Mouse (Mus musculus) regulatory T cell (primary cell): Measurements from ENCODE around the gene Cnnm2.
"Not testable (repeated sequence)": the region's sequence is repeated elsewhere in the genome, so short reads cannot be mapped to it uniquely, and the experiment has no call there.

ENCODE experiments used
- in situ Hi-C: fragments of 300-600 bp; cut with MboI, MseI; formaldehyde crosslinking; loops from one replicate; pipeline ENCODE4 v1.15.1; 2025; ENCODE audit warnings: high pct_unique_total_duplicates

The Cnnm2 gene

GRCm38 (mm10) chr19:46759909-46760308, 1.5 kb upstream of the Cnnm2 start:
- in situ Hi-C loops: loop anchor here (5.0 kb wide), 2 partner anchors 107 to 232 kb away; no protein-coding TSS in a partner anchor

DNA sequence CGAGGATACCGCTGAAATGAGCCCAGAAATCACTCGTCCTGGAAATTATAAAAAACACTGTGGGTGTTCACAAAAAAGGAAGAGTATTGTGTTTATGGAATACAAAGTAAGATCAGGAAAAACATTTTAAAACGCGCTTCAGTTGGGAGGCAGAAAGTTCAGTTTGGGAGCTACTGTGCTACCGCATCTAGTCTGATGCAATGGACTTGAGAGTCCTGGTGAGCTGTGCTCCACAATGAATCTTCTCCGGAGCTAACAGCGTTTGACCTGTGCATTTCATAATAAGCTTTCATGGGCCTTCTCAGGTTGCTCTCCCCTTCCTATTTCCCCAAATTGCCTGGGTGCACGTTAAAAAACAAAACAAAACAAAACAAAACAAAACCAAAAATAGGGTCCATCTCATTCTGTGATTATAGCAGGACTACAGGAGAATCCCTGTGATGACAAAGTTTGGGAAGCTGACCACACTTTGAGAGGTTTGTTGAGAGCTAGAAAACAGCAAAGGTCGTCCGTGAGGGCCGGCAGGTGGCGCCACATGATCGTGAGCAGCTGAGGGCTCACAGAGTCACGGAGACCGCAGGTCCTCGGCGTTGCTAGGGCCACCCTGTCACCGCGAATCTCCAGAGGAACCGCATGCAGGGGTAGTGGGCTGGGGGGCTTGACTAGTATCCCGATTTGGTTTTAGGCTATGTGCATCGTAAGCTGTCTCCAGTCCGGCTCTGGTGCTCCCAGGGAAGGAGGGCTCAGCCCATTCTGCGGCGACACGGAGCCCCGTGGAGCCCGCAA, 828 bp upstream of the Cnnm2 start:
- in situ Hi-C loops: loop anchor here (5.0 kb wide), 2 partner anchors 107 to 232 kb away; no protein-coding TSS in a partner anchor

DNA sequence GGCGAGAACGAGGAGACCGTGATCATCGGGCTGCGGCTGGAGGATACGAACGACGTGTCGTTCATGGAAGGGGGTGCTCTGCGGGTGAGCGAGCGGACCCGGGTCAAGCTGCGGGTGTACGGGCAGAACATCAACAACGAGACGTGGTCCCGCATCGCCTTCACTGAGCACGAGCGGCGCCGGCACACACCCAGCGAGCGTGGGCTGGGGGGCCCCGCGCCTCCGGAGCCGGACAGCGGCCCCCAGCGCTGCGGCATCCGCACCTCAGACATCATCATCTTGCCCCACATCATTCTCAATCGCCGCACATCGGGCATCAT, 535 bp downstream of the Cnnm2 start:
- in situ Hi-C loops: loop anchor here (5.0 kb wide), 2 partner anchors 105 to 230 kb away; no protein-coding TSS in a partner anchor

GRCm38 (mm10) chr19:46762291-46762991, 1.0 kb downstream of the Cnnm2 start:
- in situ Hi-C loops: loop anchor here (5.0 kb wide), 2 partner anchors 105 to 230 kb away; no protein-coding TSS in a partner anchor

GRCm38 (mm10) chr19:46762992-46763342, 1.6 kb downstream of the Cnnm2 start:
- in situ Hi-C loops: loop anchor here (5.0 kb wide), 2 partner anchors 104 to 229 kb away; no protein-coding TSS in a partner anchor

DNA sequence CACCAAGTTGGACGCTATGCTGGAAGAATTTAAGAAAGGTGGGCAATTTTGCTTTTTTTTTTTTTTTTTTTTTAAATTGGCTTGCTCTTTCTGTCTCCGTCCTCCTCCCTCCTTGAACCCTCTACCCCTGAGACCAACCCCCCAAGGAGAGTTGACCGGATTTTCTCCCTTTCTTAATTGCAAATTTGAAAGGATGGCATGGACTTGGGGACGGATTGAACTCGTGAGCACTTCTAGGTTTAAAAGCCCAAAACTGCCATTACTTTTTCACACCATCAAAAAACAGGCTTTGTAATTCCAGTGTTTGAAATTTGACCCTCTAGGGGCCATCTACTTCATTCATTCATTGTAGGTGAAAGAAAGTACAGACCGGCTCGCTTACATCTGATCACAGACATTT, 2.0 kb downstream of the Cnnm2 start:
- in situ Hi-C loops: loop anchor here (5.0 kb wide), 2 partner anchors 104 to 229 kb away; no protein-coding TSS in a partner anchor

DNA sequence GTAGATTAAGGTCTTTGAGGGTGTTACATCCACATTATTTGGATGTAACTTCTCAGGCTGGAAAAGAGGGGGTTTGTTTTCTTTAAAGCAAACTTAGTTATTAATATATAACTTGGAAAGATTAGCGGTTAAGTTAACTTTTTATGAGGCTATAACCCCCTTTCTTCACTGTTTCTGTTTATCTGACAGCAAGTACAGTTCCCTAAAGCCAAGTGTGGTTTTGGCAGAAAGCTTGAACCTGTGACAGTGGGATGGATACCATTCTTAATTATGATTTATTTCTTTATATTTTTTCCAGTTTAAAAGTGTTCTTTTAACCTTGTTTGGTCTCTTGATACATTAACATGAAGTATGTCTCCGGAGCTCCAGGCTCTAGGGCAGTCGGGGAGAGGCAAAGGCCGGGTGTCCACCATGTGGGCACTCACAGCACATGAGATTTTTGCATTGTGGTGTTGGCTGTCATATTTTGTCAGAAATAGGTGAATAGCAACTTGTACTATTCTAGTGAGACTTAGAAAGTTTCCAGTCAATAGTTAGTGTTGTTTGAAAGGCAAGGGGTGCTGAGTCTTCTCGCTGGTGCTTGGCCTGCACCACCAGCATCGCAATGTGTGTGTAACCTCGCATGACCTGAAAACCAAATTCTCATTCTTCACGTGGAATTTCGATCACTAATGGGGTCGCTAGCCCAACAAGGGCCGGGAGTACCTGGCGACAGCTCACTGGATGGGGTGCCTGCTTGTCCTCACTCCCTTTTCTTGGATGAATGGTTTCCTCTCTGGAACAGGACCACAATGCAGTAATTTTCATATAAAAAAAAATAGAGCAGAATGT, 2.8 kb downstream of the Cnnm2 start:
- in situ Hi-C loops: loop anchor here (5.0 kb wide), 2 partner anchors 103 to 228 kb away; no protein-coding TSS in a partner anchor

DNA sequence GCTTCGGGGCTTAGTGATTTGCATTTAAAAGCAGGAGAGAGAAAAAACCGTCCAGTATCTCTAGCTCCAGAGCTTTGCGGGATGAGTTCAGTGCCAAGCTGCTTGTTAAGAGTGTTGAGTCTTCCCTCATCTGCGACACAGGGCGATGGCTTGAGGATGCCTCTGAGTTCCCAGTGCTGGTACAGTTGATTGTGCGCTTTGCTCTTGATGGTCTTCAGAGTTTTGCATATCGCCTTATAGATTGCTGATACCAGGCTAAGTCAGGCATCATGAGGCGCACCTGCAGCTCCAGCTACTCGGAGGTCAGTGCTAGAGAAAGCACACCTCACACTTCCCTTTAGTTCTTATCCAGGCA, 3.3 kb downstream of the Cnnm2 start:
- in situ Hi-C loops: loop anchor here (5.0 kb wide), 2 partner anchors 103 to 228 kb away; no protein-coding TSS in a partner anchor

DNA sequence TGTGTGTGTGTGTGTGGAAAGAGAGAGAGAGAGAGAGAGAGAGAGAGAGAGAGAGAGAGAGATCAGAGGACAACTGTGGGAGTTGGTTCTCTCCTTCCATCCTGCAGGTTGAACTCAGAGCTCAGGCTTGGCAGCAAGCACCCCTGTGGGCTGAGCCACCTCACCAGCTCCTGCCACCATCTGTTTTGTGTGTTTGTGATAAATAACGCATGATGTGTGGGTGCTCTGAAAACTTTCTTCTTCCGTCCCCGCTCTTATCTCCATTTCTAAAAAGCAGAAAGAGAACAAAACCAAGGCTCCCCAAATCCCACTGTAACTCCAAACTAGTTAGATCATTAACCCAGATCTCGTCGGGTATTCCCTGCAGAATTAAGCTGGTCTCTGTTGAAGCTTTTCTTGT, 4.7 kb downstream of the Cnnm2 start:
- in situ Hi-C loops: no loop called here

GRCm38 (mm10) chr19:46769759-46770158, 8.4 kb downstream of the Cnnm2 start:
- in situ Hi-C loops: no loop called here

GRCm38 (mm10) chr19:46771801-46772200, 10.4 kb downstream of the Cnnm2 start:
- in situ Hi-C loops: no loop called here

DNA sequence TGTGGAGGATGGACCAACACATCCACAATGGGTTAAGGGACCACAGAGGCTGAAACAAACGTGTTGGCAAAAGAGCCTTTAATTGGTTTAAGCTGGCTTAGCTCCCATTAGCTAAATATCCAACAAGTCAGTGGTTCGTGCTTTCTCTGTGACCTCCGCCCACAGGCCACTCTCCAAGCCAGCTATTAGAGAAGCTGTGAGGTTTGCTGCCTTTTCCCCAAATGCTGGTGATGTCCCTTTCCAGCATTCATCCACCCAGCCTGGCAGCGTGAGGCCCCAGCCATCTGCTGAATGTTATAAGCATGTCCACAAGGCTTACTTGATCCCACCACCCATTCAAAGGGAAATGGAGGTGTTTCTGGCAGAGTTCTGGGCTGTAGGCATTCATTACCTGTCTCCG, 15.0 kb downstream of the Cnnm2 start:
- in situ Hi-C loops: no loop called here

DNA sequence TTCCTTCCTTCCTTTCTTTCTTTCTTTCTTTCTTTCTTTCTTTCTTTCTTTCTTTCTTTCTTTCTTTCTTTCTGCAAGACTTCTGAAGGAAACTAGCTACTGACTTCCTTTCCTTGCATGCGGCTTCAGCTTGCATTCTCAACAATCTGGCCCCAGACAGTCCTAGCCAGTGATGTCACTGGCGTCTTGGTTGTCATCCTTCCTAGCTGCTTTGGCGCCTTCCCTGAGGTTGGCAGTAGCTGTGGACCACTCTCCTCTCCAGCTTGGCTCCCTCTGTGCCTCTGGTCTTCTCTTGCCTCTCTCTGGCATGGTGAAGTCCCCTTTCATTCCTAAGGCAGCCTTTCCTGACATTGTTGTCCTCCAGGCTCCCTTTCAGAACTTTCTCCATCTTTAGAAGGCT, 15.5 kb downstream of the Cnnm2 start:
- in situ Hi-C loops: no loop called here

- in situ Hi-C loops: no loop called here
Measured at GRCm38 (mm10) chr19:46777928-46778680, 16.7 kb downstream of the Cnnm2 start.

DNA sequence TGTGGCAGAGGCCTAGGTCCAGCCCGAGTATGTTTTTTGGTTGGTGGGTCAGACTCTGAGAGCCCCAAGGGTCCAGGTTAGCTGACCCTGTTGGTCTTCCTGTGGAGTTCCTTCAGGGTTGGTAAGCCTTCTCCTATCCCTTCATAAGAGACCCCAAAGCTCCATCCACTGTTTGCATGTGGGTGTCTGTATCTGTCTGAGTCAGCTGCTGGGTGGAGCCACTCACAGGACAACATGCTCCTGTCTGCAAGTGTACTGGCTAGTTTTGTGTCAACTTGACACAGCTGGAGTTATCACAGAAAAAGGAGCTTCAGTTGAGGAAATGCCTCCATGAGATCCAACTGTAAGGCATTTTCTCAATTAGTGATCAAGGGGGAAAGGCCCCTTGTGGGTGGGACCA, 17.7 kb downstream of the Cnnm2 start:
- in situ Hi-C loops: not testable (repeated sequence)

- in situ Hi-C loops: no loop called here
Measured at GRCm38 (mm10) chr19:46784038-46784437, 22.6 kb downstream of the Cnnm2 start.

- in situ Hi-C loops: no loop called here
Measured at GRCm38 (mm10) chr19:46784502-46784901, 23.1 kb downstream of the Cnnm2 start.

DNA sequence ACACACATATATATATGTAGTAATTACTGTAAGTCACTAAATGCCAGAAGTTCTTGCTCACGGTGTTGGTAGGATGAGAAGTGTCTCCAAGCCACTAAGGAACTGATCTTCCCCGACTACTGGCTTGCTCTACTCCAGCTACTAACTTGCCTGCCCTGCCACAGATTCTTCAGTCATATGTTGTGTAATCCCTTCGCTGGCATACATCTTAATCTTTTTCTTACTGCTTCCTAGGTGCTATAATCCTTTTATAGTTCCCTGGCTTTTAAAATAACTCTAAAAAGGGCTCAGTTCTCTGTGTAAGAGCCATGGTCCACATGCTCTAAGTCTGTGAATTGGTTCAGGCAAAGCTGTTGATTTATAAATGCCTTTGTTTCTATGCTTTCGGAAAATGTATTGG, 24.2 kb downstream of the Cnnm2 start:
- in situ Hi-C loops: no loop called here

GRCm38 (mm10) chr19:46789782-46790181, 28.4 kb downstream of the Cnnm2 start:
- in situ Hi-C loops: no loop called here

DNA sequence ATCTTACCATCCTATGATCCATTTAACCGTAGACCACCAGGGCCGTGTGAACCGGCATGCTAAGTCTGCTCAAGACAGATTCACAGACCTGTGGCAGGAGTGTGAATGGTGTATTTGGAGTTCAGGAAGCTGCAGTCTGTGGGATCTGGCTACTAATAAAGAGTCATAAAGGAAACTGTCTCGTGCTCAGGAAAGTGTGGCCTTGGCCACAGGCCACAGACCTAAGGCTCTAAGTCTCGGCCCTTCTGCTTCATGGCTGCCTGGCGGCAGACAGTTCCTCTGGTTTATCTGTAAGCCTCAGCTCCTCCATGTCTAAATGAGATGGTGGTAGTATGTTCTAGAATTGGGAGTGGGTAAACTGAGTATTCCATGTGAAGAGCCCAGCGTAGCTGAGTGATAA, 30.0 kb downstream of the Cnnm2 start:
- in situ Hi-C loops: no loop called here

DNA sequence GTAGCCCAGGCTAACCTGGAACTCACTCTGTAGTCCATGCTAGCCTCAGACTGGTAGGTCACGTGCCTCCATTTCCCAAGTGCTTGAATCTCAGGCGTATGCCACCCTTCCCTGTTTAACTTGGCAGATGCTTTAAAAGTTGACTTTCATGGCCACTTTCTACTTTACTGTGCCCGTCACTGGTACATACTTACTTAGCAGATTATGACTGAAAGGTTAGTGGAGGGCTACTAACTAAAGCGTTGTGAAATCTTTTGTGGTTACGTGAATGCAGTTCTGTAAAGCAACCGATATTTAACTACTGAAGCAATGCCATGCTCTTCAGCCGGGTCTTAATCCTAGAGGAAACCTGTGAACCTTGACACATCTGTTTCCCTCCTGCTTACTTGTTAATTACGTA, 30.5 kb downstream of the Cnnm2 start:
- in situ Hi-C loops: no loop called here
